Mouse (Mus musculus) mouse trophoblast stem cell (cell line): ENCODE data around the gene Clcn7.
"Not testable (repeated sequence)": the region's sequence is repeated elsewhere in the genome, so short reads cannot be mapped to it uniquely, and the experiment has no call there.

ENCODE experiments used
- in situ Hi-C, 2 experiments: fragments of 300-500 bp; cut with MseI, MboI; formaldehyde crosslinking; loops; 2 replicates in 1 of 2; 3 replicates in 1 of 2; pipeline ENCODE4 v1.15.1; 2025

Gene Clcn7

GRCm38 (mm10) chr17:25133275-25133698 is at the start of gene Clcn7:
Gene Clcn7 (plus strand): TSS chr17:25133391.
- in situ Hi-C loops, result no loop called here

- in situ Hi-C loops, result no loop called here
Observed at GRCm38 (mm10) chr17:25083444-25083931, 49.7 kb upstream of the Clcn7 start, which contains the start of gene Tmem204. Gene Tmem204 (minus strand): TSS chr17:25083591.

GRCm38 (mm10) chr17:25084835-25085385 is 48.3 kb upstream of the Clcn7 start:
- in situ Hi-C loops, result no loop called here

GRCm38 (mm10) chr17:25086724-25087123 is 46.5 kb upstream of the Clcn7 start:
- in situ Hi-C loops, result no loop called here

GRCm38 (mm10) chr17:25089158-25089557 is 44.0 kb upstream of the Clcn7 start:
- in situ Hi-C loops, result no loop called here

GRCm38 (mm10) chr17:25090450-25090849 is 42.7 kb upstream of the Clcn7 start:
- in situ Hi-C loops, result no loop called here

- in situ Hi-C loops, result no loop called here
Observed at GRCm38 (mm10) chr17:25096221-25096620, 37.0 kb upstream of the Clcn7 start.

GRCm38 (mm10) chr17:25100052-25100451 is 33.1 kb upstream of the Clcn7 start:
- in situ Hi-C loops, result no loop called here

GRCm38 (mm10) chr17:25101338-25101737 is 31.9 kb upstream of the Clcn7 start:
- in situ Hi-C loops, result no loop called here

- in situ Hi-C loops, result no loop called here
Observed at GRCm38 (mm10) chr17:25107786-25108185, 25.4 kb upstream of the Clcn7 start.

- in situ Hi-C loops, result no loop called here
Observed at GRCm38 (mm10) chr17:25109578-25109977, 23.6 kb upstream of the Clcn7 start.

GRCm38 (mm10) chr17:25110590-25110989 is 22.6 kb upstream of the Clcn7 start:
- in situ Hi-C loops, result no loop called here

GRCm38 (mm10) chr17:25111220-25111619 is 22.0 kb upstream of the Clcn7 start:
- in situ Hi-C loops, result no loop called here

- in situ Hi-C loops, result no loop called here
Observed at GRCm38 (mm10) chr17:25111739-25112422, 21.3 kb upstream of the Clcn7 start.

- in situ Hi-C loops, result no loop called here
Observed at GRCm38 (mm10) chr17:25112423-25112810, 20.8 kb upstream of the Clcn7 start.

- in situ Hi-C loops, result no loop called here
Observed at GRCm38 (mm10) chr17:25114908-25115645, 18.1 kb upstream of the Clcn7 start.

GRCm38 (mm10) chr17:25115664-25116432 is 17.3 kb upstream of the Clcn7 start, which contains the start of gene Telo2:
Gene Telo2 (minus strand): TSS chr17:25115967.
- in situ Hi-C loops, result no loop called here

- in situ Hi-C loops, result no loop called here
Observed at GRCm38 (mm10) chr17:25117263-25117662, 15.9 kb upstream of the Clcn7 start.

- in situ Hi-C loops, result no loop called here
Observed at GRCm38 (mm10) chr17:25120406-25120805, 12.8 kb upstream of the Clcn7 start, which contains the start of gene Ptx4. Gene Ptx4 (plus strand): TSS chr17:25120760.

GRCm38 (mm10) chr17:25123979-25124378 is 9.2 kb upstream of the Clcn7 start:
- in situ Hi-C loops, result no loop called here

- in situ Hi-C loops, result not testable (repeated sequence)
Observed at GRCm38 (mm10) chr17:25125442-25126060, 7.6 kb upstream of the Clcn7 start.
